Mouse (Mus musculus) gastrocnemius, postnatal 14 days (tissue): ENCODE measurements at regions not wholly inside any gene's neighbourhood (a gene's known extent, or its start where the extent isn't known, plus 50 kb on each side); places are given as distances from the start of the nearest gene placed in this dataset.

ENCODE experiments used
- DNase-seq: peaks from one replicate; pipeline ENCODE4 v3.0.0; 2021; ENCODE audit warnings: mixed read lengths
- intact Hi-C: fragments of 180-260 bp; cut with DNase I; formaldehyde crosslinking; loops from one replicate; pipeline ENCODE4 v1.15.1; 2025; ENCODE audit warnings: low total_unique reads

GRCm38 (mm10) chr6:120614526-120614925, 51.6 kb upstream of the Cecr2 start:
- DNase-seq, result no peak
- intact Hi-C loops, result no loop called here

GRCm38 (mm10) chr6:120612346-120612745, 53.8 kb upstream of the Cecr2 start:
- intact Hi-C loops, result no loop called here

GRCm38 (mm10) chr6:120609858-120610257, 56.3 kb upstream of the Cecr2 start:
- no peak for DNase-seq
- intact Hi-C loops, result loop anchor here (10.0 kb wide), 1 partner anchor 45 kb away; no protein-coding TSS in a partner anchor

More at GRCm38 (mm10) chr6:120612346-120612745, 53.8 kb upstream of the Cecr2 start:
- DNase-seq, result no peak

- intact Hi-C loops, result loop anchor here (10.0 kb wide), 1 partner anchor 49 kb away; no protein-coding TSS in a partner anchor
- DNase-seq, result no peak
These were observed 60.7 kb upstream of the Cecr2 start for GRCm38 (mm10) chr6:120605471-120605870.

- intact Hi-C loops, result loop anchor here (10.0 kb wide), 1 partner anchor 51 kb away; no protein-coding TSS in a partner anchor
- no peak for DNase-seq
These were observed 61.9 kb upstream of the Cecr2 start for GRCm38 (mm10) chr6:120604020-120604958.

- intact Hi-C loops, result loop anchor here (10.0 kb wide), 1 partner anchor 51 kb away; no protein-coding TSS in a partner anchor
- DNase-seq, result no peak
These were observed 62.7 kb upstream of the Cecr2 start for GRCm38 (mm10) chr6:120603454-120603853.

- intact Hi-C loops, result loop anchor here (10.0 kb wide), 1 partner anchor 54 kb away; no protein-coding TSS in a partner anchor
- no peak for DNase-seq
These were observed 65.8 kb upstream of the Cecr2 start for GRCm38 (mm10) chr6:120600376-120600775.

- DNase-seq, result no peak
- intact Hi-C loops, result no loop called here
These were observed 67.4 kb upstream of the Hdhd5 start for GRCm38 (mm10) chr6:120598471-120598870.

- intact Hi-C loops, result no loop called here
- DNase-seq, result no peak
These were observed 66.8 kb upstream of the Hdhd5 start for GRCm38 (mm10) chr6:120597887-120598286.

- no peak for DNase-seq
- intact Hi-C loops, result no loop called here
These were observed 65.6 kb upstream of the Hdhd5 start for GRCm38 (mm10) chr6:120596717-120597116.

- no peak for DNase-seq
- intact Hi-C loops, result no loop called here
These were observed 63.3 kb upstream of the Hdhd5 start for GRCm38 (mm10) chr6:120594463-120594862.

GRCm38 (mm10) chr6:120592705-120593104, 61.6 kb upstream of the Hdhd5 start:
- intact Hi-C loops, result no loop called here

GRCm38 (mm10) chr6:120592031-120592681, 61.0 kb upstream of the Hdhd5 start:
- intact Hi-C loops, result no loop called here
- peak; percentile 70 for DNase-seq

More at GRCm38 (mm10) chr6:120592705-120593104, 61.6 kb upstream of the Hdhd5 start:
- DNase-seq, result no peak

- intact Hi-C loops, result no loop called here
- DNase-seq, result peak; percentile 79
These were observed 59.1 kb upstream of the Hdhd5 start for GRCm38 (mm10) chr6:120590191-120590590.

GRCm38 (mm10) chr6:120588701-120589659, 57.9 kb upstream of the Hdhd5 start:
- no peak for DNase-seq
- intact Hi-C loops, result no loop called here

- DNase-seq, result no peak
- intact Hi-C loops, result no loop called here
These were observed 54.8 kb upstream of the Hdhd5 start for GRCm38 (mm10) chr6:120585941-120586280.

- DNase-seq, result peak; percentile 23
- intact Hi-C loops, result no loop called here
These were observed 54.2 kb upstream of the Hdhd5 start for GRCm38 (mm10) chr6:120585118-120585940.

- no peak for DNase-seq
- intact Hi-C loops, result no loop called here
These were observed 50.6 kb upstream of the Hdhd5 start for GRCm38 (mm10) chr6:120581748-120582147.
